Mouse (Mus musculus): ENCODE results near the gene C1qc.

C1qc gene

GRCm38 (mm10) chr4:136894821-136895220 lies 2.0 kb upstream of the C1qc start:
- DNase-seq, result no peak

DNA sequence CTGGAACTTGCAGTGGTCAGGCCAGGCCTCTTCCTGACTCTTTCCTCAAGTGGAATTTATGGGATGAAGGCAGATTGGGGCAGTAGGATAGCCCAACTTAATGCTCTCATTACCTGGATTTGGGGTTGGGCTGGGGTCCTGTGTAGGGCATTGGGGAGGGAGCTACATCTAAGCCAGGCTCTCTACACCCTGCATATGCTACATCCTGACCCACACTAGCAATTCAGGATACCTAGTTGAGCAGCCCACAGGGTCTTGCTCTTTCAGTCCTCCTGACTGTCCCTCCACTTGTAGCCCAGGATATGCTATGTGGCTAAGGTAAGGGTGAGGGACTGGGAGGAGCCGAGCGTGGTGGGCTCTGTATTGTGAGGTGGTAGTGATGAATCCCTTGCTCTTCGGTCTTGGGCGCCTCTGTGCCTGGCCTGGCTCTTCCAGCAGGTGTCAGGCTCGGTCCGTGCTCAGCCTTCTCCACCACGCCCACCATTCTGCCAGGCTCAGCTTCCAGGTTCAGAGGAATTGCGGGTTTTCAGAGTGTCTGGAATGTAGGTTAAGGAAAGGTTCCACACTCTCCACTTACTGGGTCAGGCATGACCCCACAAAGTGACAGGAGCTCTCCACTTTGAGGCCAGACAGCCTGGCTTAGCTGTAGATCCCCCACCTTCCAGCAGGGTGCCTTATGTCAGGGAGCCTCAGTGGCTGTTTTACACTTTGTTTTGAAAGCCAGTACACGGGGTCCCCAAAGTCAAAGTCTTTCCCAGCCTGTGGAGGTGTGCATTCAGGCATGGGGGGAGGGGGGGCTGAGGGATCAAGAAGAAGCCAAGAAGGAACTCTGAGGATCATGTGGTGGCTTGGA lies 1.1 kb upstream of the C1qc start:
- peak; percentile 32 for DNase-seq

DNA sequence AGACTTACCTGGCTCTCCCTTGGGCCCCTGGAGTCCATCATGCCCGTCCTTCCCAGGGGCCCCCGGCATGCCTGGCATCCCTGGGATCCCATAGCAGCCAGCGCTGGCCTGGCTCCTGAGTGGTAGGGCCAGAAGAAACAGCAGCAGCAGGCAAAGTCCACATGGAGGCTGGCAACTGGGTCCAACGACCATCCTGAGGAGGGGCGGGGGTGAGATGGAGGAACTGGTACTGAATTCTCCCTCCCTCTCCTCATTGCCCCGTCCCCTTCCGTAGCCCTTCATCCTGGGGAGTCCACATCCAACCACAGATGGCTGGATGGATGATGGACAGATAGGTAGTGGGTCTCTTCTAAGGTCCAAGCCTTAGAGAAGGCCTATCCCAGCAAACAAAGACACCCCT lies 494 bp downstream of the C1qc start:
- DNase-seq, result no peak

GRCm38 (mm10) chr4:136891115-136891514 lies 1.8 kb downstream of the C1qc start:
- no peak for DNase-seq

DNA sequence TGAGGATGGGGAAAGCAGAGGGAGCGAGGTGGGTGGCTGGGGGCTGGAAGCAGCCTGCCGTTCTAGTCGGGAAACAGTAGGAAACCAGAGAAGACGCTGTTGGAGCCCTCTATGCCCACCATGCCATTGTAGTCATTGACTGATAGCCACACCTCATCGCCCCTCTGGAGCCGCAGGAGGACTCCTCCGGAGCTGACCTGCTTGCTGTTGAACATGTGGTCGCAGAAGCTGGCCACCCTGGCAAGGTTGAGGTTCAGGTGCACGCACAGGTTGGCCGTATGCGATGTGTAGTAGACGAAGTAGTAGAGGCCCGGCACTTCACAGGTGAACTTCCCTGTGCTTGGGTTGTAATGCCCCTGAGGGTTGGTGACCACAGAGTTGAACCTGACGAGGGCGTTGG lies 2.9 kb downstream of the C1qc start:
- no peak for DNase-seq

- DNase-seq, result no peak
Observed at GRCm38 (mm10) chr4:136887714-136888113, 5.2 kb downstream of the C1qc start.

- DNase-seq, result no peak
Observed at GRCm38 (mm10) chr4:136886101-136886500, 6.8 kb downstream of the C1qc start, which contains the start of gene C1qb. Gene C1qb, minus strand, starts transcription at chr4:136886187.

DNA sequence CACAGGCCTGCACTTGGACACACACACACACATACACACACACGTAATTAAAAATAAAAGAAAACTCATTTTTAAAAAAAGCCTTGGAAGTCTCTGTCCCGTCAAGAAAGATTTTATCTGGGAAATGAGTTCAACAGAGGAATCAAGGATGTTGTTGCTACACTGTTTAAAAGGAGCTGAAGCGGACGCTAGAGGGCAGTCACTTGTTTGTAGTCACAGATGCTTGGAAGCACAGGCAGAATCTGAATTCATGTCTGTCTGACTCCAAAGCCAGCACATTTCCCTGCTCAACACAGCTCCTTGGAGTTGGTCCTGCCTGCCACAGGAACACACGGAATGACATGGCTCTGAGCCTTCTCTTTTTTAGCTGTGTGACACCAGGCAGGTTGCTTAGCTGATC lies 14.3 kb downstream of the C1qc start:
- peak; percentile 18 for DNase-seq

DNA sequence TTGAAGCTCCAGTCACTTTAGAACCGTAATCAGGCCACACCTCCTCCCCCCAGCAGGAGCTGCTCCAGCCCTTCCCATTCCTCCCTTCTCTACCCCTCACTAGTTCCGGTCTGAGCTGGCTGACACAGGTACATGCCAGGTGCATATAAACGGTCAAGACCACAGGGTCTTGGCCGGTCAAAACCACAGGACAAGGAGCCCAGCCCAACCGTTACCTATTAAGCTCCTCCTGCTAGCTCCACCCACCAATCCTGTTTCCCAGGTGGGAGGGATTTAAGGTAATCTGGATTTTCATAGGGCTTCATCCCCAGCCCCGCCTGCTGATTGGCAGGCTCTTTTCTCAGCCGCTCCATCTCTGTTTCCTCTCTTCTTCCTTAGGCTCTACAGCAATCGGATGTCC lies 14.7 kb downstream of the C1qc start:
- no peak for DNase-seq

DNA sequence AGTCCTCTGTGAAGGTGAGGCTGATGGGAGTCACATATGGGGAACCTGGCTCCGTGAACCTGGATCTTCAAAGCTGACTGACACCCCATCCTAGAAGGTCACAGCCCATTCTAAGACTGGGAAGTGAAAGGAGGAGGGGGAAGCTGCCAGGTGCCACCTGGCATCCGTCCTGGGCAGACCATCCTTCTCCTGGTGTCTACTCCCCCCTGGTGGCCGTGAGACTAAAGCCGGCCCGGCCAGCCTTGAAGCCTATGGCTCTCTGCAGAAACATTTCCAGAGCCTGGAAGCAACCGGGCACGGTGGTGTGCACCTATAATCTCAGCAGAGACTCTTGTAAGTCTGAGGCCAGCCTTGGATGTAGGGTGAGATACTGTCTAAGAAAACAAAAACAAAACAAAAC lies 15.9 kb downstream of the C1qc start:
- DNase-seq, result peak; percentile 55

DNA sequence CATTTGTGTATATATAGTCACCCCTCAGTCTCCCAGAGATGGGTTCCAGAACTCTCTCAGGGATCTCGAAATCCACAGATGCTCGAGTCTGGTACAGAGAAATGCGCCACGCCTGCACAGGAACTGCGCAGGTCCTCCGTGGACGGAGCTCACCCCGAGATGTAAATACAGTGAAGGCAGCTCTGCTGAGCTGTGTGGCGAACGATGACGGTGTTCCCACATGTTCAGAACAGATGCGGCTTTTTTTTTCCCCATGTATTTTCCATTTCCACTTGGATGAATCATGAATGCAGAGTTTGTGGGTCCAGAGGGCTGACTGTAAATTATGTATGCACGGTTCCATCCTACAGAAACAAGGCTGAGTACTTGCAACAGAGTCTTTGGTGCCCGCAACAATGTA lies 17.9 kb downstream of the C1qc start:
- DNase-seq, result no peak

GRCm38 (mm10) chr4:136868371-136868770 lies 24.5 kb downstream of the C1qc start:
- no peak for DNase-seq

DNA sequence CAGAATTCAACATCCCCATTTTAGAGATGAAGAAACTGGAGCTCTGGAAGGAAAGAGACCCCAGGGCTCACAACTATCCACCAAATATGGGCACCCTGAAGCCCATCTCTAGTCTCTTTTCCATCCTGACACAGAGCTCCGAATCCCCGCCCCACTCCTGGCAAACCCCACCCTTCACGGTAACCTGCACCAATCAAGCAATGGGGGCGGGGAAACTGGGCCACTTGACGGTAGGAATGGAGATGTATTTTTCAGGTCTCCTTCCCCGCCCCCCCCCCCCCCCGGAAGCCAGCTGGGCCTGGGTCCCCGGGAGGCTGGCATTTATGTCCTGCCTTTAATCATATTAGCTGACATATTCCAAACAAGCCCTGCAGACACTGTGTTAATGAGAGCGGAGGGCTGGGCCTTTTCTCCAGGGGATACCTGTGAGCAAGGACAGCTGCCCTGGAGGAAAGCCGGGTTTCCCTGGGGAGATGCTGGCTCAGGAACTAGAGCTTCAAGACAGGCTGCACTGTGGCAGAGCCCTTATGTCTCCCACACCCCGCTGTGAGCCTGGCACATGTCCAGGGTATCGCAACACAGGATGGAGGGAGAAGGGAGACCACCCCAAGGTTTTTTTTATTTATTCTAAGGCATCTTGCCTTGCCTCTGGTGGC lies 25.0 kb downstream of the C1qc start:
- no peak for DNase-seq

GRCm38 (mm10) chr4:136865531-136865930 lies 27.3 kb downstream of the C1qc start:
- no peak for DNase-seq

- DNase-seq, result no peak
Observed at GRCm38 (mm10) chr4:136864751-136865470, 28.0 kb downstream of the C1qc start.

DNA sequence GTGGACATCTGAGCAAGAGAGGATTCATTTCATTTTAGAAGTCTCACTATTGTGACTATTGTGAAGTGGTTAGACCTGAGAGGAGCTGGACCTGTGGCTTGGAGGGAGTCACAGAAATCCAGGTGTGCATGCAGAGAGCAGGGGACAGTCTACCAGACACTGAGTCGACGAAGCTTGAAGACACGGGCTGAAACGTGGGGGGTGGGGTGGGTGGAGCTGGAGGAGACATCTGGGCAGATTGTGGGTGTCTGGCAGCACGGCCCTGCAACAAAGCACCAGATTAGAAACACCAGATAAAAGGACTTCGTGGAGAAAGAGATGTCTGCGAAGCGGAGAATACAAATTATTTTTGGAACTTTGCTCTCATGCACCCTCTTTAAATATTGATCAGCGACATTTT lies 29.3 kb downstream of the C1qc start:
- no peak for DNase-seq

- no peak for DNase-seq
Observed at GRCm38 (mm10) chr4:136862411-136862810, 30.5 kb downstream of the C1qc start.

- no peak for DNase-seq
Observed at GRCm38 (mm10) chr4:136861806-136862205, 31.1 kb downstream of the C1qc start.

DNA sequence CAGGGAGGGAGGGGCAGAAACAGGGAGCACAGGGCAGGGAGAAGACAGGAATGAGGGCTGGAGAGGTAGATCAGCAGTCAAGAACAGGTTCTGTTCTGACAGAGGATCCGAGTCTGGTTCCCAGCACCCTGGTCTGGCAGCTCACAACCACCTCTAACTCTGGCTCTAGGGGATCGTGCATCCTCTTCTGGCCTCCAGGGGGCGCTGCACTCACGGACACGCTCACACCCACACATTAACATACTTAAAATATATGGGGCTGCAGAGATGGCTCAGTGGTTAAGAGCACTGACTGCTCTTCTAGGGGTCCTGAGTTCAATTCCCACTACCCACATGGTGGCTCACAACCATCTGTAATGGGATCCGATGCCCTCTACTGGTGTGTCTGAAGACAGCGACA lies 32.8 kb downstream of the C1qc start:
- no peak for DNase-seq

DNA sequence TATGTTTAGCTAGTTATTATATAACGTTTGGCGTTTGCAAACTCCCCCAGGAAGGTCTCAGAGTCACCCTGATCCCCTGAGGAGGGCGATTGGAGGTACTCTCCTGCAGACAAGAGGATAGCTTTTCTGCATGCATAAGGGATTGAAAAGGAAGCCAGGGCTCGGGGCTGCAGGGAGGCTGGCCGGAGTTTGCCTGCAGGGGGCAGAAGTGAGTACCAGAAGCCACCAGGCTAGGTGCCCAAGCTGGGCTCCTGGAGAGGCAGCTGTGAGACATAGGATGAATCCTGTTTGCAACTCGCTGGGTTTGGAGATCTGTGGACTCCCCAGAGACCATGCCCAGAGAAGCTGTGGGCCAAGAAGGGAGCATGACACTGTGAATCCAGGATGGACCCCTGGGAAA lies 37.8 kb downstream of the C1qc start:
- DNase-seq, result peak; percentile 9

DNA sequence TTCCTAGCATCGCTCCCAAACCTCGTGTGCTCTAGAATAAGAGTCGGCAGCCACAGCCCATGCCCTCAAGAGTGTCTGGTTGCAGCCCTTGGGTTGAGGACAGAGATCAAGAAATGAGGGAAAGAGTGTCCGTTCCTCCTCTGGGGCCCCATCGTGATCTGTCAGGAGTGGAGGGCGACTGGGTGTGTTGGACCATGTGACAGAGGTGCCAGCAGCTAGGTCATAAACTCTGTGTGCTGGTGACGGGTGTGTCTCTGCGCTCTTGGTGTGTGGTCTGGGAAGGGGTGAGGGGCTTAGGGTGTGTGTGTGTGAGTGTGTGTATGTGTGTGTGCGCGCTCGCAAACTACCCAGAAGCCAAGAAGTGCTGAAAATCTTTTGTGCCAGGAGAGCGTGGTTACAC lies 39.9 kb downstream of the C1qc start:
- DNase-seq, result no peak

DNA sequence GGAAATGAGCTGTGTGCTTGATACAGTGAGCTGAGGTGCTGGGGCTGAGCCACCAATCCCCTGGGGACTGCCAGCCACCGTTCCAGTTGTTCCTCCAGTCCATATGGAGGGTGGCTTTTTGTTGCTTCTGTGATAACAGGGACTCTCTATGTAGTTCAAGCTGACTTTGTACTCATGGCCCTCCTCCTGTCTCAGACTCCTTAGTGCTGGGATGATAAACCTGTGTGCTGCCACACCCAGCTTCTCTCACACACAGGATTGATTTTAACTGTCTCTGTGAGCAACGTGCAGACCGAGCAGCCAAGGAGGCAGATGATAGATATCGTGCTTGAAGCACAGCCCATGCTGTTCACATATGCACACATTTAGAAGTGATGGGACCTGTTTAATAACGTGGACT lies 40.7 kb downstream of the C1qc start:
- no peak for DNase-seq

- no peak for DNase-seq
Observed at GRCm38 (mm10) chr4:136848565-136848964, 44.3 kb downstream of the C1qc start.

DNA sequence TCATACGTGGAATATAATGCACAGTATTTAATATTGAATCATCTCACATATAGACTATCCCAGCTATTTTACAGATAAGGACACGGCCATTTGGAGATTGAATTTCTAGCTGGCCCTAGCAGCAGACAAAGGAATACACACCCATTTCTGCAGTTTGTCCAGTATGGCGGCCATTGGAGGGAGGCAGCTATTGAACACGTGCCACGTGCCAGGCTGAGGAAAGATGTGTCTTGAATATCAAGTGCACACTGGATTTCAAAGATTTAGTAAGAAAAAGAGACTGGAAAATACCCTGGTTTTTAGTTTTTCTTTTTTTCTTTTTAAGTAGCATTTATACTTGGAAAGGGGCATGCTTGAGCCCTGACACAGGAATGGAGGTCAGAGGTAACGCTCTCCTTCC lies 45.7 kb downstream of the C1qc start:
- no peak for DNase-seq
